13 mouse cellular contexts compared by ENCODE assay signal in the genomic region with DNA sequence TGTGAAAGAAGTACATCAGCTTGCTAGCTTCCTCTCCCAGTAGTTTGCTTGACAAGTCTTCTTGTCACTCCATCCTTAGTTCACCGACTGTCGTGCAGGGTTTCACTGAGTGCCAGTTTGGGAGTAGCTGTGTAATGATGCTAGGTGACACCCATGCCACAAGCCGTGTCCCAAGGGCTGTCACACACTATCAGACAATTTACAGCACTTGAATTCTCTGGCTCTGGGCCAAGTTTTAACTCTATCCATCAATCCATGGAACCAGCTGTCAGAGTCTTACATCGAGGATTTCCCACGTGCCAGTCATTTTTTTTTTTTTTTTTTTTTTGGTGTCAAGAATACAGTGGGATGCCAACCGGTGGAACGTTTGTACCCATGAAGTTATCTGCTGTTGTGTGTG.
"Had no signal": no experiment of that assay in that cellular context is flagged by ENCODE, and none has a peak within 500 bp of the region (broad histone marks: within the 10 kb centered on the region; RNA-seq: fewer than 3 reads in every experiment).

No protein-coding gene starts in this region.

- H3K27ac ChIP-seq: left cerebral cortex, adult 2 months; limb, embryonic 10.5 days; liver, embryonic 15.5 days; lung, embryonic 15.5 days; macrophage had no signal

- H3K36me3 ChIP-seq: limb, embryonic 10.5 days; liver, embryonic 15.5 days; lung, embryonic 15.5 days had no signal

- H3K9me3 ChIP-seq: limb, embryonic 10.5 days; liver, embryonic 15.5 days; lung, embryonic 15.5 days; megakaryocyte, embryonic 14.5 days had no signal

- H3K4me3 ChIP-seq: left cerebral cortex, adult 2 months; limb, embryonic 10.5 days; liver, embryonic 15.5 days; lung, embryonic 15.5 days; megakaryocyte, embryonic 14.5 days had no signal

- H3K9ac ChIP-seq: liver, embryonic 15.5 days; lung, embryonic 15.5 days had no signal

- H3K4me2 ChIP-seq: liver, embryonic 11.5 days; liver, embryonic 15.5 days; lung, embryonic 15.5 days; midbrain, embryonic 11.5 days had no signal

- H3K27me3 ChIP-seq: liver, embryonic 15.5 days; lung, embryonic 15.5 days; megakaryocyte, embryonic 14.5 days had no signal

- DNase-seq: kidney, postnatal 25 days; lung, postnatal 14 days; spleen, adult 18-20 months; thymus, adult 18-20 months; thymus, postnatal 14 days had no signal

- H3K4me1 ChIP-seq: limb, embryonic 10.5 days; liver, embryonic 15.5 days; lung, embryonic 15.5 days had no signal
